Mouse (Mus musculus) bone marrow macrophage, adult 2 months (primary cell): ENCODE data around the gene Ctbs.

Experiments used
- CTCF ChIP-seq: IDR thresholded peaks from 2 replicates; pipeline ENCODE4 v1.5.1; 2012; ENCODE audit warnings: low read depth, mild to moderate bottlenecking, low read length, moderate library complexity
- POLR2A ChIP-seq: IDR thresholded peaks from 2 replicates; pipeline ENCODE4 v1.6.1; 2012; ENCODE audit warnings: mild to moderate bottlenecking, low read depth, low read length, borderline replicate concordance

GRCm38 (mm10) chr3:146500003-146500809 is 50.6 kb downstream of the Ctbs start:
- TF ChIP-seq CTCF = no peak
- no peak for TF ChIP-seq POLR2A
